Mouse (Mus musculus) kidney, postnatal 25 days (tissue): ENCODE measurements at regions not wholly inside any gene's neighbourhood (a gene's known extent, or its start where the extent isn't known, plus 50 kb on each side); places are given as distances from the start of the nearest gene placed in this dataset.
"Not testable (repeated sequence)": the region's sequence is repeated elsewhere in the genome, so short reads cannot be mapped to it uniquely, and the experiment has no call there.

Experiments
- DNase-seq, 2 experiments: peaks; one replicate each; pipeline ENCODE4 v3.0.0; 2021; ENCODE audit warnings: mixed read lengths in 2 of 2

DNA sequence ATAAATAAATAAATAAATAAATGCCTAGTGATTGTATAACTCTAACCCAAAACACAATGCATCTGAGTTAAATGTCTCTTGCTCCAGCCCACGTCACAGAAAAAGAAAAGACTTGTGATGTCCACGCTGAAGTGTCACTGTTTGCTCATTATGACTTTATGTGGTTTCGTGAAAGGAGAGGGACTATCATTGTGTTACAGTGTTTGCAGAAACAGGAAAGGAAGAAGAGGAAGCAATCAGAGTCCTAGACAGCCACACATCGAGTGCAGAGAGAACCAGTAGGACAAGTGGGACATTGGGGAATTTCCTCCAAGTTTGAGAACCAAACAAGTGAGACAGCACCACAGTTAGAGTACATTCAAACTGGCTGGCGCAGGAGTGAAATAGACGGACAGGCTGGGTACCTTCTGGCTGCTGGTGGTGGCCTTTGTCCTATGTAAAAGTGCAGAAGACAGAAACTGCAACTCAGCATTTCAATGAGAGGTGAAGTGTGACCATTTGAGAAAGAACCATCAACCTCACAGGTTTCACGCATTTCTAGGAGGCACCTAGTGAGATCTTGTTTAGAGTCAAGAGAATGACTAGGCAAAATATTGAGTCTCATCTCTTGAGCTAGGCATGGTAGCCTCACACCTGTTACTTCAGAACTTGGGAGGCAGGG, 59.6 kb downstream of the Fasl start:
- DNase-seq, result no peak

GRCm38 (mm10) chr1:161727357-161727756, 60.9 kb downstream of the Fasl start:
- not testable (repeated sequence) for DNase-seq

DNA sequence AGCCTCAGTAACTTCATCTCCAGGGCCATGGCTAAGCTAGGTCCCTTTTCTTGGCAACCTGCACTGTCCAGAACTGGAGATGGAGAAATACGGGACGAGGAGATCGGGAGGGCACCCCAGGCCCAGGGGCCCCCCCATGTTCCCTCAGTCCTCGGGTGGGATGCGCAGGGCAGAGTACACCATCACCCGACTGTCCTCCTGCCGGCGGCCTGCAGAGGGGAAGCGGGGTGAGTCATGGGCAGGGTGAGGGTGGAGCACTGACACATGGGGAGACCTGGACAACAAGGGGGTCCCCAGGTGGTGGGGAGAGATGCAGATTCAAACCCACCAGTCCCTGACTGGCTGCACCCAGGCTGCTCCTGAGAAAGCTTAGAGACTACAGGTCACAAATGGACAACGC, 62.2 kb downstream of the Fasl start:
- DNase-seq, result not testable (repeated sequence)

DNA sequence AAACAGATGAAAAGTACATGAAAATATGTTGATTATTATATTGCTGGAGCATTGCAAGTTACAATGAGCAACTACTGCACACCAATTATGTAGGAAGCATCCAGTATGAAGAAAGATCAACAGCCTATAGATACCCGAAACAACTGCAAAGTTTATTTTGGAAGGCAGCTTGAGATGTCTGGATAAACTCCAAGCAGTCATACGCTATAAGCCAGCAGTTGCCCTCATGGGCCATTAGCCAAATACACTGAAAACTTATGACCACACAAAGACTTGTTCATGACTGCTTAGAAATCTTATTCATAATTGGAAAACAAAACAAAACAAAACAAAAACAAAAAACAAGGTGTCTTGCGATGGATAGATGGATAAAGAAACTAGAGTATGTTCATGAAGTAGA, 68.4 kb downstream of the Fasl start:
- no peak for DNase-seq

- no peak for DNase-seq
Measured at GRCm38 (mm10) chr1:161718254-161718653, 70.0 kb downstream of the Fasl start.

- DNase-seq, result peak; percentile 79 to 85
Measured at GRCm38 (mm10) chr1:161712918-161713317, 75.4 kb downstream of the Fasl start.

DNA sequence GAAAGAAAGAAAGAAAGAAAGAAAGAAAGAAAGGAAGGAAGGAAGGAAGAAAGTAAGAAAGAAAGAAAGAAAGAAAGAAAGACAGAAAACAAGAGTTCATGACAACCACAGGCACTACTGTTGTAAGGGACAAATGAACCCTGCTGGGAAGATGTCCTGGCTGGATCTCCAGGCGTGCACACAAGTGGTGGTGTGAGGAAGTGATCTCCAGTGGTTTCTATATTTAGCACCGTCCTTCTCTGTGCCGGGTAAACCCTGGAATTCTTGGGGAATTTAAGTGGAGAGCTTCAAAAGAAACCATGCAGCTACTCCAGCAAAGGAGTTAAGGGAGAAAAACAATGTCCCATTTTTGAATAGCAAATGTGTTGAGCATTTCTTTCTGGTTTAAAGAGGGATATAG, 76.0 kb downstream of the Fasl start:
- DNase-seq, result no peak

DNA sequence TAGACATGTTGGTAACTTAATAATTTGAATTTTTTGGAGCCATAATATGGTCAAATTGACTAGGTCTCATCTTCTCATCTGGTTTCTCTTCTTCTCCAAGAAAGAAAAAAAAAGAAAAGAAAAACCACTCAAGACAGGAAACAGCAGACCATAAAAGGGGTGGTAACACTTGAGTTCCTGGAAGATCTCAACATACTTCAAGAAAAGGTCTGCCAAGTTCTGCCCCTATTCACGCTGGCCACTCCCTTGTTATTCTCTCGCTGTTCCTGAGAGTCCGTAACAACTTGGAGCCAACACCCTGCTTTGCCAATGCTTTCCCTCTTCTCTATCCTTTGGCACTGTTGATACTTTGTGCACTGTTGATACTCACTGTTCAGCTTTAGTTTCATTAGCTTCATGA, 81.2 kb downstream of the Fasl start:
- no peak for DNase-seq

GRCm38 (mm10) chr1:161704961-161705360, 83.3 kb downstream of the Fasl start:
- no peak for DNase-seq

- no peak for DNase-seq
Measured at GRCm38 (mm10) chr1:161704527-161704926, 83.8 kb downstream of the Fasl start.

- no peak for DNase-seq
Measured at GRCm38 (mm10) chr1:161695886-161696285, 92.4 kb downstream of the Fasl start.

- DNase-seq, result no peak
Measured at GRCm38 (mm10) chr1:161693768-161694160, 94.5 kb downstream of the Fasl start.

DNA sequence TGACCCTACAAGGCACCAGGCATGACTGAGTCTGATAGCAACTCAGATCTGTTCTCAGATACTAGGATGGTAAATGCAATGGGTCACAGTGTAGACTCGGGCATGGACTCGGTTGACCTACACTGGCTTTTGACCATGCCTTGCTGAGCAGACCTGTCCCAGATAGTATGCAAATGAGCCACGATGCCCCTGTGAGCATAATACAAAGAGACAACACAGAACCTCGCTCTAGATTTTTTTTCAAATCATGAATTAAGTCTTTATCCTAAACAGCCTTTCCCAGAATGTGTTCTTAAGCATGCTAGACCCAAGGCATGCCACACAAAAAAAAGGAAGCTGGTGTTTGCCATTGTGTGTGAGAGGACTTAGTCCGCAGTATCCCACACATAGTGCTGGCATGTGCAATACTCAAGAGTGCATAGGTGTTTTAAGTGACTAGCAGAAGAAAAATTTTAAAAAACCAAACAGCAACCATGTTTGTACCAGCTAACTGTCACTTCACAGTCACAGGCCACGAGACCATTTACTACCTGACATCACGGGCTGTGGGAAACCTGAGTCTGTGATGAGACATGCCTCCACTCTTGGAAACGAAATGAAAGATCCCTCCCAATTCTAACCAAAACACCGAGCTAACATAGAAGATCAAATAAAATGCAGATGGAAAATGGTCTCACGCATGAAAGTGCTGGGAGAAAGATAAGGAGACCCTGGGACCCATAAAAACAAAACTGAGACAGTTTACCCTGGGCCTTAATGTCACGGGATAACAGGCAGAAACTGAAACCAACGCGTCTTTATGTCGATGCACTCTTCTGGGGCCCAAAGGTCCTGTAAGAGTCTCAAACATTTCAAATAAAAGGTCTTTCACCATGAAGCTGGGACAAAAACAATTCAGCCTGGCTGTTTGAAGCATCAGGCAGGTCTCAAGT, 95.2 kb downstream of the Fasl start:
- no peak for DNase-seq

GRCm38 (mm10) chr1:161688946-161689345, 99.3 kb downstream of the Fasl start:
- DNase-seq, result no peak

DNA sequence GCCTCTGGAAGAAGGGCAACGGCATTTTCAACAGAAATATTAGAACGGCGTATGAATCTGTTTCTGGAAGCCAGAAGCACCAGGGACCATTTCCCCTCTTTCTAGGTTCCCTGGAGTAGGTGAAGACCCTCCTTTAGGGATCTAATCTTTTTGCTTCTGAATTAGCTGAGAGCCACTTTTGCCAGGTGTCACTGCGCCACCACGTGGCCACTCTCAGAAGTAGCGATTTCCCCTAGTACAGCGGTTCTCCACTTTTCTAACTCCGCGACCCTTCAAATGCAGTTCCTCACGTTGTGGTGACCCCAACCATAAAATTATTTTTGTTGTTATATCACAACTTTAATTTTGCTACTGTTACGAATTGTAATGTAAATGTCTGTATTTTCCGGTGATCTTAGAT, 100.7 kb downstream of the Fasl start:
- peak; percentile 44 to 61 for DNase-seq

DNA sequence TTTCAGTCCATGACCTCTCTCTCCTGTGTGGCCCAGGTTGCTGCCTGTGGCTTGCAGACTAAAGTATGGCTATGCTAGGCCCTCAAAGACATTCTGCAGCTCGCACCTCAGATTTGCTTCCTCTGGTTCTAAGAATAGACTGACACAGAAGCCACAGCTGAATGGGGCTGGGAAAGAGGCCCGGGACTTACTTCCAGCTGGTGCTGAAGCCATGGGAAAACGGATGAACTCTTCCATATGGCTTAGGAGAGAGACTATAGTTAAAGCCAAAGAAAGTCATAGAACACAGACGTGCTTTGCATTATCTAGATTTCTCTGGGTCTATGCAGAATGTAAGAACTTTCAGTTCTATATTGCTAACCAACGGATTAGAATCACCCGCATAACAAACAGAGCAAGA, 107.7 kb downstream of the Fasl start:
- no peak for DNase-seq

- no peak for DNase-seq
Measured at GRCm38 (mm10) chr1:161670937-161671336, 117.4 kb downstream of the Fasl start.

- no peak for DNase-seq
Measured at GRCm38 (mm10) chr1:161664321-161664720, 124.0 kb downstream of the Fasl start.

DNA sequence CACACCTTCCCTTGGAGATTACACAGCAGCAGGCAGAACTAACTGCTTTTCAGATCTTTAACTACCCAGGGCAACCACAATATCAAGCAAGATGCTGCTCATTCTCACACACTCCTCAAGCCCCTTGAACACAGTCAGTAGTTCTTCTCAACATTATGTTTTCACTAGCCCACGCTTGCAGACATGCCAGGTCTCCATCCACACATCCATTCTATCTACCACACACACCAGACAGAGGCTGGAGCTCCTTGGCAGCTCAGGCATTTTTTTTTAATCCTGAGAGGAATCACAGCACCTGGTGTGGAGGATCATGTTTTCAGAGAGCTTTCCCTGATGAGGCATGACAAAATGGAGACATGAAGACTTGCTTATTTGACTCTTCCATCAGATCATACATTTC, 124.9 kb downstream of the Fasl start:
- DNase-seq, result no peak

DNA sequence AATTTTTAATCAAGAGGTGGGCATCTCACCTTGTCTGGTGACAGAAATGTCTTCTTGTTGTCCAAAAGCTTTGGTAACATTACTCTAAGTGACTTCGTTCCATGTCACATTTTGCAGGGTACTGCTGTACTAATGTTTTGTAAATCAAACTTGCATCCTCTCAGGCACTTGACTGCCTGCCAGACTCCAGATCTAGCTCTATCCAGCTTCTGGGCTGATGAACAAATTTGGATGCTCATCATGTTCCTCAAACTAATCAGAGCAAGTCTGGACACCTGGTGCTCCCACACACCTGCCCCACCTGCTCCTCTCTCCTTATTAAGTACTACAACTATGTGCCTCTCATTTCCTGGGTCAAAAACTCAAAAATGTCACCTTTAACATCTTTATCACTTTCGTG, 126.1 kb downstream of the Fasl start:
- DNase-seq, result no peak

- DNase-seq, result no peak
Measured at GRCm38 (mm10) chr1:161657511-161657910, 130.8 kb downstream of the Fasl start.

DNA sequence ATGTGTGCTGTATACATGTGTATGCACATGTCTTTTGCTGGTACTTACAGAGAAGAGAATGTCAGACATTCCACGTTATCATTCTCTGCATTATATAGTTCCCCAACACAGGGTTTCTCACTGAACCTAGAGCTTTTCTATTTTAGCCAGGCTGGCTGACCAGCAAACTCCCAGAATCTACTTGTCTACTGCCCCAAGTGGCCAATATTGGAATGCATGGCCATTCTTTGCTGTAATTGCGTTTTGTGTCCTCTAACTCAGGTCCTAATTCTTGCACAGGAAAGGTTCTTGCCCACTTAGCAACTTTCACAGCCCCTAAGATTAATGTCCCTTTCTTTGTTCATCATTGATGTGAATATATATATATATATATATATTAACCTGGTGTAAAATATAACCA, 138.9 kb downstream of the Fasl start:
- DNase-seq, result no peak

DNA sequence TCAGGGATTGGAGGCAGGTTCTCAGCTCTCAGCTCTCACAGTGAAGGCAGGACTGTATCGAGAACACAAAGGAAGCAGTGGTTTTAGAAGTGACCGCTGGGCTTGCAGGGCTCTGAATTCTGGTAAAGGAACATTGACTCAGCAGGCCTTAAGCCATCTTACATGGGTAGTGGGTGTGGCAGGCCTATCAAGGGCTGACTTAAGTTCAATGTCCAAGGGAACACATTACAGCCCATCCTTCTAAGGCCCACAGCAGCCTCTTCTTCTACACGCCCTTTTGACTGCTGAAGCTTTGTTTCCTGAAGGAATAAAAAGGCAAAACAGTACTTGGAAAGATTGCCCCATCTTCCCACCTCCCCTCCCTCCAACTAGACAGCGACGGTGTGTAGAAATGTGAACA, 137.6 kb downstream of the Tnfsf18 start:
- no peak for DNase-seq

- DNase-seq, result no peak
Measured at GRCm38 (mm10) chr1:161621291-161621690, 126.8 kb downstream of the Tnfsf18 start.
